Mouse (Mus musculus) myocyte (in vitro differentiated cells): ENCODE results near the gene Pkp4. TPM values are rescaled to one million over a fixed set of nuclear protein-coding genes. Genes with fewer than 3 reads are reported as not detected.

Source experiments
- H3K27me3 ChIP-seq: one replicate; pipeline ENCODE4 v1.6.1; 2011; ENCODE audit not compliant: control insufficient read depth, insufficient read depth, insufficient read length
- H3K36me3 ChIP-seq: one replicate; pipeline ENCODE4 v1.6.1; 2011; ENCODE audit not compliant: control insufficient read depth, insufficient read depth
- H3K4me2 ChIP-seq: one replicate; pipeline ENCODE4 v1.6.1; 2011; ENCODE audit warnings: low read depth, control low read depth
- H3K4me3 ChIP-seq: one replicate; pipeline ENCODE4 v1.5.1; 2011; ENCODE audit warnings: mild to moderate bottlenecking, control low read depth, moderate library complexity
- H3K79me2 ChIP-seq: one replicate; pipeline ENCODE4 v1.6.1; 2011; ENCODE audit not compliant: control insufficient read depth, insufficient read depth
- H3ac ChIP-seq: one replicate; pipeline ENCODE4 v1.6.1; 2011; ENCODE audit not compliant: control insufficient read depth, insufficient read length
- CEBPB ChIP-seq: IDR thresholded peaks from 2 replicates; pipeline ENCODE4 v1.6.1; 2011; ENCODE audit warnings: mild to moderate bottlenecking, moderate library complexity; ENCODE audit not compliant: poor library complexity, insufficient read depth, severe bottlenecking
- E2F4 ChIP-seq: IDR thresholded peaks from one replicate; pipeline ENCODE4 v1.6.1; 2011; ENCODE audit warnings: mild to moderate bottlenecking, control low read depth, moderate library complexity; ENCODE audit not compliant: insufficient read depth
- MAX ChIP-seq: IDR thresholded peaks from one replicate; pipeline ENCODE4 v1.6.1; 2011; ENCODE audit warnings: low read depth, mild to moderate bottlenecking, control low read depth
- MYOD1 ChIP-seq, 3 experiments: IDR thresholded peaks; one replicate each; pipeline ENCODE4 v1.6.1; 2011; ENCODE audit warnings: control low read depth in 2 of 3, low read depth in 2 of 3, mild to moderate bottlenecking in 2 of 3, moderate library complexity in 1 of 3; ENCODE audit not compliant: insufficient read length in 2 of 3, control insufficient read depth in 1 of 3
- MYOG ChIP-seq, 3 experiments: IDR thresholded peaks; one replicate each; pipeline ENCODE4 v1.6.1; 2011; ENCODE audit warnings: control low read depth in 2 of 3, low read depth in 2 of 3, mild to moderate bottlenecking in 2 of 3; ENCODE audit not compliant: insufficient read length in 2 of 3, control insufficient read depth in 1 of 3, insufficient read depth in 1 of 3
- POLR2A ChIP-seq: IDR thresholded peaks from one replicate; pipeline ENCODE4 v1.6.1; 2011; ENCODE audit warnings: low read depth, mild to moderate bottlenecking, control low read depth, moderate library complexity; ENCODE audit not compliant: insufficient read length
- POLR2AphosphoS2 ChIP-seq: IDR thresholded peaks from one replicate; pipeline ENCODE4 v1.6.1; 2011; ENCODE audit warnings: low read depth, control low read depth; ENCODE audit not compliant: insufficient read length
- REST ChIP-seq: IDR thresholded peaks from one replicate; pipeline ENCODE4 v1.6.1; 2011; ENCODE audit warnings: mild to moderate bottlenecking, control low read depth, moderate library complexity; ENCODE audit not compliant: insufficient read depth, insufficient read length
- SRF ChIP-seq: IDR thresholded peaks from one replicate; pipeline ENCODE4 v1.6.1; 2011; ENCODE audit warnings: low read depth; ENCODE audit not compliant: control insufficient read depth, insufficient read length
- TCF12 ChIP-seq: IDR thresholded peaks from one replicate; pipeline ENCODE4 v1.6.1; 2011; ENCODE audit warnings: mild to moderate bottlenecking, control low read depth; ENCODE audit not compliant: poor library complexity, insufficient read depth, severe bottlenecking
- TCF3 ChIP-seq: IDR thresholded peaks from one replicate; pipeline ENCODE4 v1.6.1; 2011; ENCODE audit warnings: low read depth, control low read depth; ENCODE audit not compliant: insufficient read length
- USF1 ChIP-seq: IDR thresholded peaks from one replicate; pipeline ENCODE4 v1.6.1; 2011; ENCODE audit warnings: low read depth, mild to moderate bottlenecking, control low read depth, moderate library complexity
- polyA plus RNA-seq: library from polyadenylated mRNA; unstranded; fragments of >200 nt; fragmentation: generic; extraction: Trizol; gene quantifications from one replicate; pipeline ENCODE4 v1.2.1, GENCODE M21; 2012; ENCODE audit warnings: missing spikeins

The Pkp4 gene
- polyA plus RNA-seq, 1 experiment = 25.3 TPM

DNA sequence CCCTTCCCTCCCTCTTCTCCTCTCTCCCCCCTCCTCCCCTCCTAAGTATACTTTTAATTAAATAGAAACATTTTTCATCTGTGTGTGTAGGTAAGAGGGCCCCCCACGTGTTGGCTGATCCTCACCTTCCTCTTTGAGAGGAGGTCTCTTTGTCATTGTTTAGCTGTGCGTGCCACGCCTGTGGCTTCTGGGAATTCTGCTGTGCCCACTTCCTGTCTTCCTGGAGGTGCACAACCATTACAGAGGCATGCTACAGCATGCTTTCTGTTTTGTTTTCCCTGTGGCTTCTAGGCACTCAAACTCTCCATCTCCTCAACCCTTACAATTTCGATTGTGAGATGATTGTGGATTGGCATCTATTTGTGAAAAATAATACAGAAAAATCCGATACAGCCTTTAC is 10.9 kb downstream of the Pkp4 start:
- H3K27me3 ChIP-seq = no peaks in the 10 kb centered on the region
- H3ac ChIP-seq = no peak overlapping the region
- no peak for TF ChIP-seq TCF12
- TF ChIP-seq MAX = peak; percentile 23
- no peak for TF ChIP-seq CEBPB
- H3K79me2 ChIP-seq = peaks cover 84% of the 10 kb centered on the region
- H3K4me3 ChIP-seq = no peak overlapping the region
- H3K4me2 ChIP-seq = peak overlapping the region; percentile 68
- no peaks in the 10 kb centered on the region for H3K36me3 ChIP-seq

DNA sequence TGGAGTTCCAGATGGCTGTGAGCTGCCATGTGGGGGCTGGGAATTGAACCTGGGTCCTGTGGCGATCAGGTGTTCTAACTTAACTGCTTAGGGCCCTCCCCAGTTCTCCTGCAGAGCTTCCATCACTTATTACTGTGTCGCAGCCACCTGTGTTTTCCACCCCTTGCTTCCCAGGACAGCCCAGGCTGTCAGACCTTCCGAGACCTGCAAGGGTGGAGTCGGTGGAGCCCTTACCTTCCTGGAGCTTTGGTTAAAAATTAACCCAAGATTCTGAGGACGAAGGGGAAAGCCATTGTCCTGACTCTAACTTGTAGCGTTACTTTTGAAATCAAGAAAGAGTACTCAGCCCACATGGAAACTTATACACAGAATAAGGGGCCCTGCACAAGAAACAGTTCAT is 15.3 kb downstream of the Pkp4 start:
- peaks cover 74% of the 10 kb centered on the region for H3K79me2 ChIP-seq
- no peak overlapping the region for H3ac ChIP-seq
- H3K27me3 ChIP-seq = no peaks in the 10 kb centered on the region
- no peak overlapping the region for H3K4me2 ChIP-seq
- TF ChIP-seq POLR2AphosphoS2 = no peak
- TF ChIP-seq POLR2A = no peak
- no peak for TF ChIP-seq MYOD1 (IDR thresholded peaks at IDR 0.05; ENCODE audit: control insufficient read depth in 1 of 3, insufficient read length in 2 of 3, low read depth in 2 of 3)
- no peak for TF ChIP-seq REST
- TF ChIP-seq USF1 = no peak
- H3K36me3 ChIP-seq = no peaks in the 10 kb centered on the region
- H3K4me3 ChIP-seq = no peak overlapping the region

DNA sequence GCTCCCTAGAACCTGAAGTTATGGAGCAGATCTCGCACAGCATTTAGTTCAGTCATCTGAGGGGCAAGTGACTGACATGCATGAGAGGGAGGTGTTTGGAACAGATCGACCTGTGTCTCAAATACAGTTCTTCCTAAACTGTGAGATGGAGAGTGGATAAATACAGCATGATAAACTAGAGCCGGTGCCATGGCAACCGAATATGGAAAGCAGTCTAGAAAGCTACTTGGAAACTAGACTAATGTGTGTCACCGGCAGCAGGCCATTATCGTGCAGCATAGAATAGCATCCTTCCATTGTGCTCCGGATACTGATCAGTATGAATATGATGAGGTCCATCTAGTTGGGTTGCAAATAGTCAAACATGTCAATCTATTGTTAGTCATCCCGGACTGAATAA is 17.5 kb downstream of the Pkp4 start:
- no peak for TF ChIP-seq TCF3
- TF ChIP-seq POLR2AphosphoS2 = no peak
- TF ChIP-seq MYOG (IDR thresholded peaks at IDR 0.05; ENCODE audit: control insufficient read depth in 1 of 3, insufficient read depth in 1 of 3, insufficient read length in 2 of 3, low read depth in 2 of 3) = no peak
- no peak for TF ChIP-seq MYOD1 (IDR thresholded peaks at IDR 0.05; ENCODE audit: control insufficient read depth in 1 of 3, insufficient read length in 2 of 3, low read depth in 2 of 3)
- TF ChIP-seq MAX = no peak
- TF ChIP-seq USF1 = no peak
- TF ChIP-seq SRF = no peak
- no peak for TF ChIP-seq TCF12
- H3K4me3 ChIP-seq = no peak overlapping the region
- H3K36me3 ChIP-seq = no peaks in the 10 kb centered on the region
- H3K4me2 ChIP-seq = no peak overlapping the region
- H3ac ChIP-seq = no peak overlapping the region
- no peaks in the 10 kb centered on the region for H3K27me3 ChIP-seq
- peaks cover 56% of the 10 kb centered on the region for H3K79me2 ChIP-seq

DNA sequence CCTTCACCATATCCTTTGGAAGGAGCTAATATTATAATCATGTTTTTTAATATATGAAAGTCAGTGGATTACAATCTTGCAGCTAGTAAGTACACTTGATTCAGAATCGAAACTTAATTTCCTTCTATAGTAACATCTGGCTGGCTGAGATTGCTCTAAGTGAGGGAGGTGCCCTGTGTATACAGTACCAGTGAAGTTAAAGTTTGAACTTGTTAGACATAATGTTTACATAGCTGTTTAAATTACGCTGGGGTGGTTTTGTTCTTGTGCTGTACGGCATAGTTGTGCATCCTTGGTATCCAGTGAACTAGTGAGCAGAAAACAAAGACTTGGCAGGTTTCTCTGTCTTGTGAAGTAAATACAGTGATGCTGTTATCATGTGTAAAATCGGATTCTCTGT is 18.3 kb downstream of the Pkp4 start:
- H3K79me2 ChIP-seq = peaks cover 49% of the 10 kb centered on the region
- H3K36me3 ChIP-seq = no peaks in the 10 kb centered on the region
- no peaks in the 10 kb centered on the region for H3K27me3 ChIP-seq
- no peak for TF ChIP-seq MYOG (IDR thresholded peaks at IDR 0.05; ENCODE audit: control insufficient read depth in 1 of 3, insufficient read depth in 1 of 3, insufficient read length in 2 of 3, low read depth in 2 of 3)
- TF ChIP-seq MYOD1 (IDR thresholded peaks at IDR 0.05; ENCODE audit: control insufficient read depth in 1 of 3, insufficient read length in 2 of 3, low read depth in 2 of 3) = no peak
- TF ChIP-seq USF1 = no peak
- TF ChIP-seq MAX = no peak
- TF ChIP-seq REST = no peak
- TF ChIP-seq TCF12 = no peak
- no peak for TF ChIP-seq E2F4
- TF ChIP-seq SRF = no peak
- no peak for TF ChIP-seq POLR2AphosphoS2
- TF ChIP-seq POLR2A = no peak
- TF ChIP-seq CEBPB = no peak
- TF ChIP-seq TCF3 = no peak
- no peak overlapping the region for H3ac ChIP-seq
- H3K4me3 ChIP-seq = no peak overlapping the region
- no peak overlapping the region for H3K4me2 ChIP-seq

DNA sequence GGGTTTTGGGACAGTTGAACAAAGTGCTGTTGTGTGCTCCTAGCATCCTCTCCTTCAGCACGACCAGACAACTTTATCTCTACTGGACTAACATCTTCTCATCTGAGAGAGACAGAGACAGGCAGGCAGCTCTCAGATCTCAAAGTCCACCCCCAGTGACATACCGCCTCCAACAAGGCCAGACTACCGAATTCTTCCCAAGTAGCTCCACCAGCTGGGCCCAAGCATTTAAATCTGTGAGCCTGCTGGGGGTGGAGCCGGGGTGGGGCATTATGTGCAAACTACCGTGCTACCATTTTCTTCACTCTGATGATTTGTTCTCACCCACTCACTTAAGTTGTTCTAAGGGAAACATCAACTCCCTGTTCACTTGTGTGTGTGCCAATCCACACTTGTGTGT is 18.8 kb downstream of the Pkp4 start:
- no peaks in the 10 kb centered on the region for H3K36me3 ChIP-seq
- TF ChIP-seq E2F4 (no peak), USF1 (no peak), CEBPB (no peak), REST (no peak), TCF3 (no peak), SRF (no peak), MYOG (IDR thresholded peaks at IDR 0.05; ENCODE audit: control insufficient read depth in 1 of 3, insufficient read depth in 1 of 3, insufficient read length in 2 of 3, low read depth in 2 of 3) (no peak), POLR2AphosphoS2 (no peak), MYOD1 (IDR thresholded peaks at IDR 0.05; ENCODE audit: control insufficient read depth in 1 of 3, insufficient read length in 2 of 3, low read depth in 2 of 3) (no peak), MAX (no peak), POLR2A (no peak), TCF12 (no peak)
- no peak overlapping the region for H3K4me3 ChIP-seq
- H3K79me2 ChIP-seq = peaks cover 44% of the 10 kb centered on the region
- no peak overlapping the region for H3K4me2 ChIP-seq
- H3K27me3 ChIP-seq = no peaks in the 10 kb centered on the region
- no peak overlapping the region for H3ac ChIP-seq
